Mouse (Mus musculus): ENCODE measurements around the gene Ifrd2.

Ifrd2 gene

DNA sequence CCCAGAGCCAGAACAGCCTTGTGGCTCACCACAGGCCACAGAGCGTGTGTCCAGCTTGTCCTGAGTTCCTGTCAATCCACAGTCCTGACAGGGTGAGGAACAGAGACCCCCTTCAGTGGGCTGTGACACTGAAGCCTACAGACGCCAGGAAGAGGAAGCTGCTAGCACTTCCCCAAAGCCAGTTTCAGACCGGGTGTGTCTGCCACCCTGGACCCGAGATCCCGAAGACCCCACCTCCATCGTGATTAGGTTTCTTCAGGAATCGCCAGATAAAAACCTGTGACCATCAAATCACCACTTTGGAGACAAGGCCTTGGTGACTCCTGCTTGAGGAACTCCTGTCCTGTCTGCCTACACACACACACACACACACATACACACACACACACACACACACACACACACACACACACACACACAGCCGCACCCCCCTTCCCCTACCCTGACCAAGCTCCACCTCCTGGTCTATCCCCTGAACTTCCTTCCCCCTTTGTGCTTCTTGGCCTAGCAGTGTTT lies 52.9 kb downstream of the Ifrd2 start:
- 55% methylated on average over 8 of the region's 8 CpGs for WGBS

DNA sequence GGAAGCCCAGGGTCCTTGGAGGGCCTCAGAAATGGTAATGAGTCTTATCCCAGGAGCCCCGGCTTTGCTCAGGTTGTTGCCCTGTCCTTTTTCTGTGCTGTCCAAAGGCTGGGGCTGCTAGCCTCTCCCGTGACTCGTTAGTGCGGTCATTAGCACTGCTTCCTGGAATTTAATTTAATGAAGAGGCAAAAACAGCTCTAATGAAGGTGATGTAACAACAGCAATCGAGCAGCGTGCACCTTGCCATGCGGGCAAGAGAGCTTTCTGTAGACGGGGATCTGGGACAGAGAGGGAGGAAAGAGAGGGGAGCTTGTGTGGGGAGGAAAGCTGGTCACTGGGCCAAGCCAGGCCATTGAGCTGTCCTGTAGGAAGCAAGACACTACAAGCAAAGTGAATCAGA lies 54.2 kb downstream of the Ifrd2 start:
- whole genome bisulfite sequencing: 64% methylated on average over 8 of the region's 8 CpGs

All from cerebral cortex, adult 2 months (tissue).